Mouse (Mus musculus): ENCODE results near the gene Dera.

Dera gene

DNA sequence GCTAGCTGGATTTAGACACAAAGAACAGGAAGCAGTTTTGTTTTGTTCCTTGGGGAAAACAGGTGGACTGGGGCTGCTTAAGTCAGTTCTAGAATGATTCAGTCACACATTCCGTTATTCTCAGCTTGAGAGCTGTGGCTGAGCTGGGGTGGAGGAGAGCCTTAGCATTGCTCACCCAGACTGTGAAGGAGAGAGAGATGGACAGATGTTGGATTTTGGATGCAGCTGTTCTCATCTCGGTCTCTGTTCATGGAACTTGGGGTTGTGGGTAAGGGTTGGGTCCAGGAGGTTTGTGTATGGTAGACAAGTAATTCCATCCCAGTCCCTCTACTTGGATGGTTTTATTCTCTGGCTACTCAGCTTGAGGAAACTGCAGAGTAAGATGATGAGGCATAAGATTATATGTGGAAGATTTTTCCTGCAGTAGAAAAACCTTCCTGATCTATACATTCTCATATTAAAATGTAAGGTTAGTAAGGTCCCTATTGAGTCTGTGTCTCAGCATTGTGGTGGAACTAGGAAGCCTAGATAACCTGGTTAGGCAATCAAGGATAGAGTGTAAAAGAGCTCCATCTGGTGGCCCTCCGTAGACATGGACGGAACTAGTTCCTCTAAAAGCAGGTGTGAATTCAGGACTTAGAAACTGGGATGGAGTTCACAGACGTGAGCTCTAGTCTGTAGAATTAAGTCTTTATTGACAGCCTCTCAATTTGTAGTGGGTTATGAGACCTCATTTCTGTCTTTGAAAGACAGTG, 7.0 kb upstream of the Dera start:
- TF ChIP-seq GATA4 (IDR thresholded peaks at IDR 0.05; ENCODE audit: insufficient replicate concordance, low read length), result no peak

DNA sequence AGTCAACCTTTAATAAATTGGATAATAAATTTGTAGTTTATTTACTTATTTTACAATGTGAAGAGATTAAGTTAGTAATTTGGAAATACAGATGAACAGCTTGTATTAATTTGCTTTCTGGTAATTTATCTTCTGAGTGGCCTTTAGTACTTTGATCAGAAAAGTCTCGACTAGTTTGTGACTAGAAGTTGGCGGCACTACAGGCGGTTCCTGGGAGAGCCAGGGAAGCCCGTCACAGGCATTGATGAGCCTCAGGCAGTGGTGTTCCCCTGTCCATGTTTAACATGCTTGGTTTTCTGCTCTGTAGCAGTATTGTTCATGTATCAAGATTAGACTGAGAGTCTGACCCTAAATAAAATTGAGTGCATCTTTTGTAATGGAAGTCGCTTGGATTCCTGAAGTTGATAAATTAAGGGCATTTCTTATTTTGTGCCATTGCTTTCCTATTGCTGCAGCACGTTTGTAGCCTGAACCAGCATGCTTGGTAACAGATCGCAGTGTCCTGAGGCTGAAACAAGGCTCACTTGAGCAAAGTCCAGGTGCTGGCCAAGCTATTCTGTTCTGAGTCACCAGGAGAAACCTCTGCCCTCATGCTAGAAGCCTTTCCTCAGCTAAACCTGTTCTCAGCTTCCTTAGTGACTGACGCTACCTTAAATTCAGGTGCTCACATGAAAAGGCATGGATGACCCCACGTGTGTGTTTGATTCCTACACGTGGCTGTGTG, 2.6 kb upstream of the Dera start:
- no peak for TF ChIP-seq GATA4 (IDR thresholded peaks at IDR 0.05; ENCODE audit: insufficient replicate concordance, low read length)

DNA sequence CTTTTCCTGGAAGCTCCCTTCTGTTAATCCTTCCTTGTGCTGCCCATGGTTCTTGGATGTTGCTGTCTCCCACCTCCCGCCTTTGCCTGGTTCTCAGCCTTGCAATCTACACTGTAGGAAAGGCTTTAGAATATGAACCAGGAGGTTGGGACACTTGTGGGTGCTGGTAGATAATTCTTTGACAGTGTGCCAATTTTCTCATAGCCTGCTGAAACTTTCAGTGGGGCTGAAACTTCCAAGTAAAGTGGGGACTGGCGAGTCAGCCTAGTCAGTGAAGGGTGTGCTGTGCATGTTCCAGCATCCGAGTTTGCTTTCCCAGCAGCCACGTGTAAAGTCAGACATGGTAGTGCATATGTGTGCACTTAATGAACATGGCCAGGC, 2.1 kb upstream of the Dera start:
- TF ChIP-seq GATA4 (IDR thresholded peaks at IDR 0.05; ENCODE audit: insufficient replicate concordance, low read length), result no peak

DNA sequence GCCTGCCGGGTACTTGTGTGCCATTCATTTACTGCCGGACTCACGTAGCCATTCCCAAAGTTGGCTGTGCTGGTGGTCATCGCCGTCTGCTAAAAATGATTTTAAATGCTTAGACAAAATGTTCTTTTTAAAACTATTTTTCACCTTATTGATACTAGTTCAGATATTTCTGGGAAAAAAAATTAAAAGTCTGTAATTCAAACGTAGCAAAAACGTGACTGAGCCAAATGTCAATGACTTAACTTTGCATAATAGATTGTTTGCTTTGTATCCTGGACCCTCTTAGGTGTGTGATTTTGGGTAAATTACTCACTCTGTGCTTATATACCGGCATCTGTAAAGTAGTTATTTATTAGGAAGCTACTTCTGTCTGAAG, 499 bp downstream of the Dera start:
- no peak for TF ChIP-seq GATA4 (IDR thresholded peaks at IDR 0.05; ENCODE audit: insufficient replicate concordance, low read length)

DNA sequence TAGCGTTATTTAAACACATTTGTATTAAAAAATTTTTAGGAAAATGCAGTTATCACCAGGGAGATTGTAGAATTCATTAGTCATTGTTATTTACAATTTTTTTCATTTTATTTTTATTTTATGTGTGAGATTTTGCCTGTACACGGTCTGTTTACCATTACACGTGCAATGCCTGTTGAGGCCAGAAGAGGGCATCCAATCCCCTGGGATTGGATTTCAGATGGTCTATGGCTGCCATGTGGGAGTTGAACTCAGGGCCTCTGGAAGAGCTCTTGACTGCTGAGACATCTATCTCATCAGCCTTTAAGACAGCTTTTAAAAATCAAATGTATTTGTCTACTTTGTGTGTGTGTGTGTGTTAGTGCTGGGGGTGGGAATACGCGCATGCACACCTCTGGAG, 2.0 kb downstream of the Dera start:
- no peak for TF ChIP-seq GATA4 (IDR thresholded peaks at IDR 0.05; ENCODE audit: insufficient replicate concordance, low read length)

DNA sequence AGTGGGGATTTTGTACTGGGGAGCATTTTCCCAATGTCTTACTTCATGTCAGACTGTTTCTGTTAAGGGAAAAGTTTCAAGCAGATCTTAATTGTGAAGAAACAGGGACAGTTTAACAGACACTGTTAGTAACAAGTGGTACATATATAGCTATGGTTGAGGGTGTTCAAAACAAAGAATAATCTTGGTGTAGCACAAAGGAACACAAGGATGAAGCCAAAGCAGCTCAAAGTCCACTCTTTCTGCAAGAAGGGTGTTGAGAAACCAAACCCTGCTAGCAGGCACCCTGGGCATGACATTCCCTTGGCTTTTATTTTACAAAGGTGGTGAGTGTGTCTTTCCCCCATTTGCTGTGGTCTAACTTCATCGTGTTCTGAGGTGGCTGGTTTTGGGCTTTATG, 3.5 kb downstream of the Dera start:
- no peak for TF ChIP-seq GATA4 (IDR thresholded peaks at IDR 0.05; ENCODE audit: insufficient replicate concordance, low read length)

DNA sequence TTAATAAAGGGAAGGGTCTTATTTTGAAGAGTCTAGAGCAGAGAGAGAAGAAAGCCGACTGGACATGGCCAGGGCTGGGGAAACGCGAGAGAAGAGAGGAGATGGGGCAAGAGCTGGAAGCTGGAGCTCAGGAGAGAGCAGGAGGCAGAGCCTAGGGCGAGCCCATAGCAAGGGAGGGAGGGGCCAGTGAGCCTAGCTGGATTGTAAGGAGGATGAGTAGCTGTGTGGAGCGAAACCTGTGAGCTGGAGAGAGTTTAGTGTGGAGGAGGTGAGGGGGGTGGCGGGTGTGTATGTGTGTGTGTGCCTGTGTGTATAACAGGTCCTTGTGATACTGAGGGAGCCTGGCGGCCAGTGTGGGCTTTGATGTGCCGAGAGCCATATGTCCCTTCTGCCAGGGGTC, 5.3 kb downstream of the Dera start:
- TF ChIP-seq GATA4 (IDR thresholded peaks at IDR 0.05; ENCODE audit: insufficient replicate concordance, low read length), result no peak

DNA sequence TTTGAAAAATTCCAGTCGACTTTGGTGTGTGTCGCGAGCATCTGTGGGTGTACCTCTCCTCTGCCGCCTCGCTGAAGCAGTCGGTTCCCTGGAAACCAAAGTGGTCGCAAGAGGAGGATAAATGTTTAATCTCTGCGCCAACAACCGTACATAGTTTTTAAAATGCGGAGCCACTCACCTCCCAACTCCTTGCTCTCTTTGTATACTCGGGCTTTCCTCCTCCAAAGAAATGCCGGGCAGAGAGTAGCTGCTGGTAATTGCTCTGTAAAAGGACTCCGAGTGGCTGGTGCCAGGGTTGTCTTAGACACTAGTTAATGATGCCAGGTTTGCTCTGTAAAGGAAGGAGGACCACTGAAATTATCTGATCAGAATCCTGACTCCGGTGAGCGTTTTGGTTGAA, 6.6 kb downstream of the Dera start:
- TF ChIP-seq GATA4 (IDR thresholded peaks at IDR 0.05; ENCODE audit: insufficient replicate concordance, low read length), result no peak

DNA sequence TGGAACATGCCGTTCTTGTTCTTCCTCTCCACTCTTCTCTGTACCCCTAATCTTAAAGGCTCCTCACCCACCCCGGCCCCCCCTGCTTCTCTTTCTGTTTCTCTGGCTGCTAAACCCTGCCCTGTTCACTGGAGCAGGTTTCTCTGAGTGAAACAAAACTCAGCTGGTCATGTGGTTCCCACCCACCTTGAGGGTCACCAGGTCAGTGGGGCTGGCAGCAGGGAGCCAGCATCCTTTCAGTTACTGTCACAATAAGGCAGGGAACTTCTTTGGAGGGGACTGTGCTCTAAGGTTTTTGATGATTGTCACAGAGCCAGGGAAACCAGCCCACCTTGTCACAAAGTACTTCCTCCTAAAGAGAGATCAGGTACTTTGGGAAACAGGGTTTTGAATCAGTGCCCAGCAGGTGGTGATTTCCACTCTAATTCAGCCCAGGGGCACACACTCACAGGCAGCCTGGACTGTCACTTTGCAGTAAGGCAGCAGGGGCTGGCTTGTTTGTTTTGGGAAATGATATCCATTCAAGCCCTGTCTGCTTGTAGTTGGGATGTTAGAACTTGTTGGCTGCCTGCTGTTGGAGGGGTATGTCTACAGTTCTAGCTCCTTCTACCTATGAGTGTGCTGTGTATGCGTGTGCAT, 10.3 kb downstream of the Dera start:
- no peak for TF ChIP-seq GATA4 (IDR thresholded peaks at IDR 0.05; ENCODE audit: insufficient replicate concordance, low read length)

DNA sequence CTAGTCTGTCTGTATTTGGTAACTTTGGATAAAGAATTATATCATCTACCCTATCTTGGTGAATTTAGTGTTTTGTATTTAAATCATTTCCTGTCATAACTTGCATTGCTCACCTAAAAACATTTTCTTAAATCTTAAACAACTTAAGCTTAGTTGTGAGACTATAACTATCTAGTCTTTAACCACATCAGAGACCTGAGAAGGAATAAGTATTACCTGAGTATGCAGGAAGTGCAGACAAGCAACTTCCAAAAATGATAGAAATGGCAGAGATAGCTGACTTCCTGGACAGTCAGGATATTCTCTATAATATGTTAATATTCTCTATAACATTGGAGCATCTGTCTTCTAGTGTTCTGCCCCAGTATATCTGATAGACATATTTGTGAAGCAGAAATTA, 11.8 kb downstream of the Dera start:
- TF ChIP-seq GATA4 (IDR thresholded peaks at IDR 0.05; ENCODE audit: insufficient replicate concordance, low read length), result no peak

DNA sequence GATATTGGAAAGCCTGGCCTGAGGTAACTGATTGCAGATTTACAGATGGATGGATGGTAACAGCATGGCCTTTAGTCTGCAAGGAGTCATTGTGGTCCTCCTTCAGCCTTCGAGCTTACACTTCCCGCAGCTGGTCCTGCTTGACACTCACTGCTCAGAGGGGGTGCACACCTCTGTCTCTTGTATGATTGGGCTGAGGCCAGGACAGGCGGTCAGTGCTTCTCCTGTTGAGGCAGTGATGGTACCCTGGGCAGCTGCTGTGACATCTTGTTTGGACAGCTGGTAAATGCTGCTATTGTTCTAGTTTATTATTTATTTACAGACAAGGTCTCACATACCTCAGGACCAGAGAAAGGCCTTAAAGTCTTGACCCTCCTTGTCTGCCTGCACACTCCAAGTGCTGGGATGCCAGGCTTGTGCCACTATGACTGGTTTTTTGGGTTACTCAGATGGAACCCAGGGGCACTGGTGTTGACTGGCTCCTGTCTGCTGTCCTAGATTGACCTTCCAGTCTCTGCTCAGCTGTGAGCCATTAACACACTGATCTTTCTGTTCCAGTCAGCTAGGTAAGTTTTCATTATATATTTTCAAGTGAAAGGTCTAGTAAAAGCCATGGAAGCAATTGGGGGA, 17.4 kb downstream of the Dera start:
- no peak for TF ChIP-seq GATA4 (IDR thresholded peaks at IDR 0.05; ENCODE audit: insufficient replicate concordance, low read length)

DNA sequence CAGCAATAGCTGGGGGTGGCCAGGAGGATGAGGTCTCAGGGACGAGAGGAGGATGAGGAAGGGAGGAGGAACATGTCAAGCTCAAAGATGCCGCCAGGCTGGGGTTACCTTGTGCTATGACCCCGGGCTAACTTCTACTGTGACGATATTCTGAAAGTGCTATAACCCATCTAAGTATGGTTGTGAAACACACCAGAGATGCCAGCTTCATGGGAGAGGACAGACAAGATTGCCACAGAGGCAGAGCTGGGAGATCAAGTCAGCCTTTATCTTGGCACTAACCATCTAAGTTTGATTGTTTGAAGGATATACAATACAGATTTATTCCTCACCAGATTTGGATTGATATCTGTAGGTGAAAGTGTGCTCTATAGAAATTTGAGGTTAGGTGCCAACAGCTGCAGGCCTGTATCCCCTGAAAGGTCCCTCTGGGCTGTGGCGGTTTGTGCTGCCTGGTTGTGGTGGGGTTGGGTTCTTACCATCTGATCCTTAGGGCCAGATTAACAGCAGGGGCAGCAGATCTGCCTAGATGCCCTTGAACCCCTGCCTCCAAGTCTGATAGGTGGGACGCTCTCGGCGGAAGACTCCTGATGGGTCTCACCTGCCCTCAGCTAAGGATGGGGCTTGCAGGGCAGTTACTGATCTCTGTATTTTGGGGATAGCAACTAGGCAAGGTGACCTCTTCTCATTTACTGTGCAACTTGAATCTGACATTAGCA, 18.7 kb downstream of the Dera start:
- no peak for TF ChIP-seq GATA4 (IDR thresholded peaks at IDR 0.05; ENCODE audit: insufficient replicate concordance, low read length)

DNA sequence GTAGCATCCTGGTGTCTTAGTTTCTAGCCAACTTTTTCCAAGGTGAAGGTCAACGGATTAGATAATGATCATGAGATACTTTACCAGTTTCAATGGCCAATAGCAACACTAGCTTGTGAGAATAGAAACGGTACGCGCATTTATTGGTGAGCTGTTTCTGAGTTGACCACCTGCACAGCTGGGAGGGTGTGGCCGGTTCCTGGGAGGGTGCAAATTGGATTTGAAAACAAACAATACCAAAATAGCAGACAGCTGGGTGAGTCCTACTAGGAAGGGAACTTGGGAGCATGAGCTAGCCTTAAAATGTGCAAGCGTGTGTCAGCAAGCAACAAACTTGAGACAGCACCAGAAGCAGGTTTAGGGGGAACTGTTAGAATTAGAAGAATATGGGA, 19.3 kb downstream of the Dera start:
- no peak for TF ChIP-seq GATA4 (IDR thresholded peaks at IDR 0.05; ENCODE audit: insufficient replicate concordance, low read length)

DNA sequence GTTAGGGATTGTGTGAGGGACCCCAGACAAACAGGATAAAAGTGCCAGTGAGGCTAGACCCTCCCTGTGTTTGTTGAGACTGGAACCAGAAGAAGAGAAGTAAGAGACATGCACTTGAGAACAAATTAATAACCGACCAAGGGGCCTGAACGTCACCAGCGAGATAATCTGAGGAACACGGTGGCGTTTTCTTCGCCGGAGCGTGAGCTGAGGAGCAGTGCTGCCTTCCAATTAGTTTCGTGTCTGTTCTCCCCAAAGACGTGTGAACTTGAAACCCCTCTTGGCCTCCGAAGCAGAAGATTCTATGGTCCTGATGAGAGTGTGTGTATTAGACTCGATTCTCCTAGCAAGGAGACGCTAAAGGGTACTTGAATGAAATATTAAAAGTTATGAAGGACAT, 19.8 kb downstream of the Dera start:
- TF ChIP-seq GATA4 (IDR thresholded peaks at IDR 0.05; ENCODE audit: insufficient replicate concordance, low read length), result no peak

DNA sequence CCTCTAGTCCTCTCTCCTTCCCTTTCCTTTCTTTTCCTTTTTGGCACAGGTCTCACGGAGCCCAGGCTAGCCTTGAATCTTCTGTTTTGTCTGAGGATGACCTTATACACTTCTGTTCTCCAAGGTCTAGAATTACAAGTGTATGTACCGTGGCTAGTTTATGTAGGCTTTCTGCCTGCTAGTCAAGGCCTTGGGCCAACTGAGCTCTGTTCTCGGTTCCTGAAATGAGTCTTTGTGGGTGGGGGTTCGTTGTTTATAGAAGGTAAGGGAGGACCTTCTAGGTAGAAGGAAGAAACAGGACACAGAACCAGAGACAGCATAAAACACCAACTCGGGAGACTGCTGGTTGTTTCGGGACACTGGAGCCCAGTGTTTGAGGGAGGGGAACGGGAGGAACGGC, 20.8 kb downstream of the Dera start:
- TF ChIP-seq GATA4 (IDR thresholded peaks at IDR 0.05; ENCODE audit: insufficient replicate concordance, low read length), result no peak

Data from liver, adult (tissue).